Mouse (Mus musculus) C2C12 (cell line): Measurements from ENCODE around the gene Prex1.

Source experiments
- CEBPB ChIP-seq: IDR thresholded peaks from one replicate; pipeline ENCODE4 v1.6.1; 2011; ENCODE audit warnings: low read depth, mild to moderate bottlenecking, control low read depth, moderate library complexity
- CTCF ChIP-seq: IDR thresholded peaks from one replicate; pipeline ENCODE4 v1.5.1; 2011; ENCODE audit not compliant: control insufficient read depth, insufficient read depth, insufficient read length
- FOSL1 ChIP-seq: IDR thresholded peaks from one replicate; pipeline ENCODE4 v1.8.0; 2011; ENCODE audit warnings: mild to moderate bottlenecking, low read length; ENCODE audit not compliant: poor library complexity, insufficient read depth, severe bottlenecking
- MAX ChIP-seq: IDR thresholded peaks from one replicate; pipeline ENCODE4 v1.6.1; 2011; ENCODE audit warnings: mild to moderate bottlenecking, control low read depth
- MYOD1 ChIP-seq: IDR thresholded peaks from one replicate; pipeline ENCODE4 v1.6.1; 2011; ENCODE audit warnings: low read depth; ENCODE audit not compliant: control insufficient read depth, insufficient read length
- MYOG ChIP-seq: IDR thresholded peaks from one replicate; pipeline ENCODE4 v1.6.1; 2011; ENCODE audit not compliant: control insufficient read depth, insufficient read length; ENCODE audit errors: extremely low read depth
- USF1 ChIP-seq: IDR thresholded peaks from one replicate; pipeline ENCODE4 v1.6.1; 2011; ENCODE audit warnings: low read depth, mild to moderate bottlenecking, control low read depth, moderate library complexity

- TF ChIP-seq CTCF (no peak), CEBPB (no peak), FOSL1 (no peak), MAX (no peak), USF1 (no peak), MYOD1 (no peak), MYOG (no peak)
Measured at GRCm38 (mm10) chr2:166700732-166701131, 12.9 kb downstream of the Prex1 start.
